Mouse (Mus musculus) hindbrain, embryonic 12.5 days (tissue): Measurements from ENCODE around the gene Znhit6. TPM values are rescaled to one million over a fixed set of nuclear protein-coding genes. Genes with fewer than 3 reads are reported as not detected.
A peak's percentile ranks its signal among the peaks of the same experiment; 100 is the strongest.

Experiments
- ATAC-seq: fragments of 200-750 bp; cut with Nextera tagmentation; 2 replicates; pipeline ENCODE4 v1.8.0; 2017; ENCODE audit warnings: moderate TSS enrichment; ENCODE audit not compliant: low FRiP score
- H3K27ac ChIP-seq: fragments of 300-500 bp; sonication (generic); 2 replicates; pipeline ENCODE4 v1.5.1; 2016; ENCODE audit warnings: mild to moderate bottlenecking
- H3K27me3 ChIP-seq: fragments of 300-500 bp; sonication (generic); 2 replicates; pipeline ENCODE4 v1.6.1; 2016; ENCODE audit warnings: mild to moderate bottlenecking
- H3K36me3 ChIP-seq: fragments of 300-500 bp; sonication (generic); 2 replicates; pipeline ENCODE4 v1.6.1; 2016; ENCODE audit warnings: mild to moderate bottlenecking
- H3K4me1 ChIP-seq: fragments of 300-500 bp; sonication (generic); 2 replicates; pipeline ENCODE4 v1.6.1; 2016
- H3K4me2 ChIP-seq: fragments of 300-500 bp; sonication (generic); replicated peaks from 2 replicates; pipeline ENCODE4 v1.6.1; 2016; ENCODE audit warnings: mild to moderate bottlenecking
- H3K4me3 ChIP-seq: fragments of 300-500 bp; sonication (generic); 2 replicates; pipeline ENCODE4 v1.5.1; 2016; ENCODE audit warnings: mild to moderate bottlenecking
- H3K9ac ChIP-seq: fragments of 300-500 bp; sonication (generic); 2 replicates; pipeline ENCODE4 v1.6.1; 2016; ENCODE audit warnings: mild to moderate bottlenecking, moderate library complexity
- H3K9me3 ChIP-seq: fragments of 300-500 bp; sonication (generic); replicated peaks from 2 replicates; pipeline ENCODE4 v1.6.1; 2016; ENCODE audit warnings: mild to moderate bottlenecking
- WGBS: fragments of 180-500 bp; shearing (Covaris S2); methylation state at CpG from one replicate; pipeline ENCODE4 v1.1.7; 2016; 5-methylcytosine and 5-hydroxymethylcytosine counted together
- polyA plus RNA-seq: library from polyadenylated mRNA; unstranded; fragments of >200 nt; fragmentation: Nextera tagmentation; extraction: Ambion mirVana; gene quantifications from 2 replicates; pipeline ENCODE4 v1.2.1, GENCODE M21; 2016

Znhit6 gene
- polyA plus RNA-seq, 1 experiment from 2014 or later: 40.7 TPM

GRCm38 (mm10) chr3:145613234-145613633 lies 37.2 kb downstream of the Znhit6 start:
- ATAC-seq: no peak
- Histone ChIP-seq H3K4me2 (no peak overlapping the region), H3K4me3 (no peak overlapping the region), H3K27ac (no peak overlapping the region), H3K27me3 (no peaks in the 10 kb centered on the region), H3K9me3 (no peaks in the 10 kb centered on the region), H3K4me1 (peaks cover 12% of the 10 kb centered on the region), H3K36me3 (no peaks in the 10 kb centered on the region), H3K9ac (no peak overlapping the region)
- 76% methylated on average over 4 of the region's 4 CpGs for WGBS

DNA sequence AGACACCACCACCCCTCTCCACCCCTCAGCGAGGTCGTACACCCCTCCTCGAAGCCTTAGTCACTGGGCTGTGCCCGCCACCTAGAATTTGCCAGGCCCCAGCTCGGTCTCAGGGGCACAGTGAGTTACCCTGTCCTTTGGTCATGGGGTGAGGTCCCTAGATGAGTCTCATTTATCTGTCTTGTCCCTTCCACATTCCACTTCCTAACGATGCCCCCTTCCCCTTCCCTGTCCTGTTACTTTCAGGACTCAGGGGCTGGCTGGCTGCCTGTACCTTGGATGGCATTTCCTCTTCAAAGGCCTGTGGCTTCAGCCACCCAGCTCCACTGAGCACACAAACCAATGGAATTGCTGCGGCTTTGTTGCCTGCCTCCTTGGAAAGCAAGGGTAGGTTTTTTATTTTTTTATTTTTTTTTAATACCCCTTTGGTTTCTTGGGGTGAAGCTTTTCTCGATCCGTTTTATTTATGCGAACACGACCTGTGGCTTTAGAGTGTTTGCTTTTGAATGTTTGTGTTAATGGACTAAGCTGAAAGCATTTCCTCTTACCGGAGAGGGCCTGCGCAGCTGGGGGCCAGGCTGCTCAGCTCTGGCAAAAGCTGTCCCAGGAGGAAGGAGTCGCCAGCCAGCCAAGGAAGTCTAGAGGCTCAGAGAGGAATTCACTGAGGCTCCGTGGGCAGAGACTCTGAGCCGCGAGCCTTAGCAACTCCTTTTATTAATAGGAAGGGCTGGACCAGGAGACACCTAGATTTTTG lies 38.5 kb downstream of the Znhit6 start:
- WGBS: 21% methylated on average over 17 of the region's 17 CpGs
- H3K9ac ChIP-seq: no peak overlapping the region
- H3K36me3 ChIP-seq: no peaks in the 10 kb centered on the region
- H3K4me3 ChIP-seq: no peak overlapping the region
- H3K4me2 ChIP-seq: peak overlapping the region; percentile 32
- H3K27me3 ChIP-seq: no peaks in the 10 kb centered on the region
- H3K27ac ChIP-seq: peak overlapping the region; percentile 55
- H3K9me3 ChIP-seq: peaks cover under 1% of the 10 kb centered on the region; the same call in 1 of the 2 replicates
- peak; percentile 54; the same call in 1 of the 2 replicates for ATAC-seq
- peaks cover 12% of the 10 kb centered on the region for H3K4me1 ChIP-seq

DNA sequence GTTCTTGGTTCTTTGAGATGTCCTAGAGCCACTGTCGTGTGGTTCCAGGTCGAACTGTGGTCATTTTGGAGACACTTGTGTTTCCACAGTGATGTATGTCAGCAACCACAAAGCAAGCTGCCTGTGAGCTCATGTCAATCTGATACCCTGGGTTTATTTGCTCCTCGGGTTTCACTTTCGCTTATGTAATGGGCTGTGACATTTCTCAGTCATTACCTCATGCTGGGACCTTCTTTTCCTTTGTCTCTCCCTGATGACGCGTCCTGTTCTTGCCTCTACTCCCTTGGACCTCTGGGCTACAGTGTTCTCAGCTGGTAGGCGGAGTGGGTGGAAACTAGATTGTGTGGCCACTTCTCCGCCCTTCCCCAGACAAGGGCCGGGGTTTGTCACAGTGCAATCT lies 42.3 kb downstream of the Znhit6 start:
- no peak for ATAC-seq
- no peak overlapping the region for H3K4me2 ChIP-seq
- H3K36me3 ChIP-seq: no peaks in the 10 kb centered on the region
- H3K27me3 ChIP-seq: no peaks in the 10 kb centered on the region
- no peak overlapping the region for H3K27ac ChIP-seq
- H3K4me3 ChIP-seq: no peak overlapping the region
- 70% methylated on average over 9 of the region's 9 CpGs for WGBS
- peaks cover 3% of the 10 kb centered on the region; the same call in 1 of the 2 replicates for H3K9me3 ChIP-seq
- H3K9ac ChIP-seq: no peak overlapping the region
- peaks cover 12% of the 10 kb centered on the region for H3K4me1 ChIP-seq

- WGBS: 87% methylated on average over 17 of the region's 17 CpGs
- no peaks in the 10 kb centered on the region for H3K27me3 ChIP-seq
- H3K9ac ChIP-seq: no peak overlapping the region
- no peak overlapping the region for H3K4me3 ChIP-seq
- no peak for ATAC-seq
- no peaks in the 10 kb centered on the region for H3K36me3 ChIP-seq
- H3K4me1 ChIP-seq: peaks cover 7% of the 10 kb centered on the region
- peaks cover 3% of the 10 kb centered on the region; the same call in 1 of the 2 replicates for H3K9me3 ChIP-seq
- H3K27ac ChIP-seq: no peak overlapping the region
- H3K4me2 ChIP-seq: no peak overlapping the region
Measured at GRCm38 (mm10) chr3:145619621-145620365, 43.8 kb downstream of the Znhit6 start.

GRCm38 (mm10) chr3:145621209-145621608 lies 45.2 kb downstream of the Znhit6 start:
- Histone ChIP-seq H3K9ac (no peak overlapping the region), H3K27me3 (no peaks in the 10 kb centered on the region), H3K9me3 (peaks cover 3% of the 10 kb centered on the region; the same call in 1 of the 2 replicates), H3K27ac (no peak overlapping the region), H3K36me3 (no peaks in the 10 kb centered on the region), H3K4me1 (0 out of 2 replicates have a peak, but pooled peaks cover 5% of the 10 kb centered on the region), H3K4me3 (no peak overlapping the region), H3K4me2 (no peak overlapping the region)
- WGBS: 92% methylated on average over 4 of the region's 4 CpGs
- ATAC-seq: no peak

DNA sequence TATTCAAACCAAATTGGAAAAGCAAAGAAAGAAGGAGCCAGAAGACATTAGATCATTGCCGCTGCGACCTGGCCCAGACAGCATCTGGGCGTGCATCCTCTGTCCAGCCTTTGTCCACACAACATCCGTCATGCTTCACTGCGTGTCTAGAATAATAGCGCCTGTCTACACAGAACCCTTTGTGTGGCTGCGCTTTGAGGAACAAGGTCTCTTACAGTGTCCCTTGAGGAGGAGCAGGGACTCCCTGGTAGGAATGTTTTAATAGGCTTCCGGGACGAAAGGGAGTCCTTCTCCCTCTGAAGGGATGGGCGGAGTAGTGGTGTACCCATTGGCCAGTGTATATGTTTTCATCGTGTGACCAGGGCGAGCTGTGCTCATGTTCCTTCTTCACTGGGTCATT lies 47.0 kb downstream of the Znhit6 start:
- 58% methylated on average over 12 of the region's 12 CpGs for WGBS
- Histone ChIP-seq H3K9me3 (peaks cover 3% of the 10 kb centered on the region; the same call in 1 of the 2 replicates), H3K9ac (no peak overlapping the region), H3K4me2 (no peak overlapping the region), H3K4me3 (no peak overlapping the region), H3K27me3 (no peaks in the 10 kb centered on the region), H3K4me1 (0 out of 2 replicates have a peak, but pooled peaks cover 6% of the 10 kb centered on the region), H3K36me3 (no peaks in the 10 kb centered on the region), H3K27ac (no peak overlapping the region)
- ATAC-seq: peak; percentile 71

DNA sequence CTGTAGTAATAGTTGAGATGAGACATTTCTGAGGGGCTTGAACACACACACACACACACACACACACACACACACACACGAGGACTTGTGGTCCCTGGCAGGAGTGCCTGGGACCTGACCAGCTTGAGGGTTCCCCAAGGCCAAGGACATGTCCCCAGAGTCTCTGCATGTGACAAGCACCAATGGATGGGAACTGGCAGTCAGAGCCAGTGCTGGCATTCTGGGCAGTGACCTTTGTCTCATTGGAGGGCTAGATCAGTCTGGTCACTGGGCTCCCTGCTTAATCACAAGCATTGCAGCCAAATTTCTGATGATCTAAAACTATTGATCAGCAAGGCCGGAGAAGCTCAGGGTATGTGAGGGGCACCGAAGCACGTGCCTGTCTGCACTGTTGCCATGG lies 48.8 kb downstream of the Znhit6 start:
- Histone ChIP-seq H3K36me3 (no peaks in the 10 kb centered on the region), H3K4me1 (0 out of 2 replicates have a peak, but pooled peaks cover 14% of the 10 kb centered on the region), H3K27ac (no peak overlapping the region), H3K9ac (no peak overlapping the region), H3K9me3 (0 out of 2 replicates have a peak, but pooled peaks cover under 1% of the 10 kb centered on the region), H3K4me3 (no peak overlapping the region), H3K4me2 (no peak overlapping the region), H3K27me3 (no peaks in the 10 kb centered on the region)
- ATAC-seq: no peak
- 77% methylated on average over 4 of the region's 4 CpGs for WGBS

DNA sequence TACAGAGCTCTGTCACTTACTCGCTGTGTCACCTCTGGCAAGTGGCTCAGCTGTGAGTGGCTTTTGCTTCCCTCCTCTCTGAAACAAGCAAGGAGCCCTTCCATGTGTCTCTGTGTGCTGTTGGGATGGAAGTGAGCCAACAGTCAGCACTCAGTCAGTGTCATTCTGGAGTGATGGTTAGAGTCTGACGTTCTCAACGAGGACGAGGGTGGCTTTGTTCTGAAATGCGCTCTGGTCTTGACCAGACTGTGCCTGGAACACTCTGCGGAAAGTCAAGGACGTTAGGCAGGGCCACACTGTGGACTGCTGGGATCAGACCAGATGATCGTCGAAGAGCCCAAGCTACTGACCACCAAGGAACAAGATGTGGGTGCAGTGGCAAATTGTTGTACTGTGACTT lies 49.5 kb downstream of the Znhit6 start:
- H3K4me1 ChIP-seq: 0 out of 2 replicates have a peak, but pooled peaks cover 14% of the 10 kb centered on the region
- no peak overlapping the region for H3K4me3 ChIP-seq
- no peaks in the 10 kb centered on the region for H3K9me3 ChIP-seq
- no peak overlapping the region for H3K27ac ChIP-seq
- H3K9ac ChIP-seq: no peak overlapping the region
- ATAC-seq: no peak
- WGBS: 86% methylated on average over 9 of the region's 9 CpGs
- H3K36me3 ChIP-seq: no peaks in the 10 kb centered on the region
- no peaks in the 10 kb centered on the region for H3K27me3 ChIP-seq
- H3K4me2 ChIP-seq: no peak overlapping the region

DNA sequence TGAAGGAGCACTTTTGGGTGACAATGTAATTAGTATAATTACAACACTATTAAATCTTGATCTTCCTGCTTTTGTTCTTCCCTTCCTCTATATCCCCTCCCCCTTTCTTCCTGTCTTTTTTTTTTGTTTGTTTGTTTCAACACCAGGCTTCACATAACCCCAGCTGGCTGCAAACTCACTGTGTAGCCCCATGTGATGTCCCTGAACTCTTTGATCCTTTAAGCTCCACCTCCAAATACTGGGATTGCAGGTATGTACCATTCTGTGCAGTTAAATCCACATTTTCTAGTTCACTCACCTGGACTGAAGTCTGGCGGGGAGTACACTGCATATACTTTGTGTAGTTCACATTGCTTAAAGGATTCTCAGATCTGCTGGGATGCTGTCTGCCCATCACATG lies 50.1 kb downstream of the Znhit6 start:
- Histone ChIP-seq H3K36me3 (no peaks in the 10 kb centered on the region), H3K27me3 (no peaks in the 10 kb centered on the region), H3K27ac (no peak overlapping the region), H3K4me1 (0 out of 2 replicates have a peak, but pooled peaks cover 14% of the 10 kb centered on the region), H3K4me2 (no peak overlapping the region), H3K9ac (no peak overlapping the region), H3K9me3 (no peaks in the 10 kb centered on the region), H3K4me3 (no peak overlapping the region)
- no peak for ATAC-seq
- WGBS: 94% methylated on average over 1 of the region's 1 CpGs

GRCm38 (mm10) chr3:145627830-145628229 lies 51.8 kb downstream of the Znhit6 start:
- no peak for ATAC-seq
- H3K4me1 ChIP-seq: peaks cover 18% of the 10 kb centered on the region; the same call in 1 of the 2 replicates
- no peaks in the 10 kb centered on the region for H3K9me3 ChIP-seq
- no peak overlapping the region for H3K4me2 ChIP-seq
- 82% methylated on average over 3 of the region's 3 CpGs for WGBS
- H3K27ac ChIP-seq: 0 out of 2 replicates have a peak overlapping the region, but pooled peaks have one; percentile 12
- H3K36me3 ChIP-seq: no peaks in the 10 kb centered on the region
- no peak overlapping the region for H3K9ac ChIP-seq
- no peaks in the 10 kb centered on the region for H3K27me3 ChIP-seq
- H3K4me3 ChIP-seq: no peak overlapping the region

GRCm38 (mm10) chr3:145628643-145629042 lies 52.6 kb downstream of the Znhit6 start:
- peak; percentile 47 for ATAC-seq
- no peaks in the 10 kb centered on the region for H3K9me3 ChIP-seq
- no peak overlapping the region for H3K4me3 ChIP-seq
- H3K27me3 ChIP-seq: no peaks in the 10 kb centered on the region
- H3K9ac ChIP-seq: no peak overlapping the region
- WGBS: 61% methylated on average over 5 of the region's 5 CpGs
- H3K4me1 ChIP-seq: peaks cover 22% of the 10 kb centered on the region; the same call in 1 of the 2 replicates
- H3K36me3 ChIP-seq: no peaks in the 10 kb centered on the region
- H3K4me2 ChIP-seq: no peak overlapping the region
- H3K27ac ChIP-seq: peak overlapping the region; percentile 12; the same call in 1 of the 2 replicates

- no peak overlapping the region for H3K4me3 ChIP-seq
- no peak overlapping the region for H3K9ac ChIP-seq
- no peaks in the 10 kb centered on the region for H3K36me3 ChIP-seq
- no peak for ATAC-seq
- no peak overlapping the region for H3K4me2 ChIP-seq
- H3K4me1 ChIP-seq: peaks cover 17% of the 10 kb centered on the region; the same call in 1 of the 2 replicates
- 17% methylated on average over 6 of the region's 6 CpGs for WGBS
- no peaks in the 10 kb centered on the region for H3K9me3 ChIP-seq
- no peaks in the 10 kb centered on the region; the same call in 1 of the 2 replicates for H3K27me3 ChIP-seq
- no peak overlapping the region for H3K27ac ChIP-seq
Measured at GRCm38 (mm10) chr3:145632888-145633287, 56.9 kb downstream of the Znhit6 start.
